Mouse (Mus musculus): ENCODE data around the gene Zbtb44.

- TF ChIP-seq CTCF (IDR thresholded peaks at IDR 0.05; ENCODE audit: low read depth): no peak
- no peak for TF ChIP-seq EP300 (IDR thresholded peaks at IDR 0.05; ENCODE audit: low read depth)
Measured at GRCm38 (mm10) chr9:31050208-31050607, 19.8 kb downstream of the Zbtb44 start.

All from liver, postnatal 0 days (tissue).